Mouse (Mus musculus): ENCODE data around the gene Nedd8. TPM values are rescaled to one million over a fixed set of nuclear protein-coding genes. Genes with fewer than 3 reads are reported as not detected.

Gene Nedd8
- polyA plus RNA-seq, 1 experiment from 2014 or later = 605 TPM

GRCm38 (mm10) chr14:55634874-55635522 is 36.9 kb downstream of the Nedd8 start:
- Histone ChIP-seq H3K36me3 (peaks cover 76% of the 10 kb centered on the region), H3K9ac (replicated peaks) (peak overlapping the region; percentile 80), H3K4me3 (replicated peaks) (peak overlapping the region; percentile 70), H3K4me1 (replicated peaks) (peaks cover 20% of the 10 kb centered on the region), H3K4me2 (replicated peaks) (peak overlapping the region; percentile 95), H3K27me3 (no peaks in the 10 kb centered on the region), H3K27ac (peak overlapping the region; percentile 78), H3K9me3 (no peaks in the 10 kb centered on the region)
- 4% methylated on average over 23 of the region's 23 CpGs for WGBS
- ATAC-seq = peak; percentile 90

GRCm38 (mm10) chr14:55629312-55629711 is 42.6 kb downstream of the Nedd8 start:
- WGBS = 49% methylated on average over 5 of the region's 5 CpGs
- Histone ChIP-seq H3K4me2 (replicated peaks) (no peak overlapping the region), H3K36me3 (peaks cover 99% of the 10 kb centered on the region), H3K9ac (replicated peaks) (no peak overlapping the region), H3K27me3 (no peaks in the 10 kb centered on the region), H3K27ac (no peak overlapping the region), H3K4me3 (replicated peaks) (no peak overlapping the region), H3K4me1 (replicated peaks) (peaks cover 5% of the 10 kb centered on the region), H3K9me3 (no peaks in the 10 kb centered on the region)
- ATAC-seq = no peak

DNA sequence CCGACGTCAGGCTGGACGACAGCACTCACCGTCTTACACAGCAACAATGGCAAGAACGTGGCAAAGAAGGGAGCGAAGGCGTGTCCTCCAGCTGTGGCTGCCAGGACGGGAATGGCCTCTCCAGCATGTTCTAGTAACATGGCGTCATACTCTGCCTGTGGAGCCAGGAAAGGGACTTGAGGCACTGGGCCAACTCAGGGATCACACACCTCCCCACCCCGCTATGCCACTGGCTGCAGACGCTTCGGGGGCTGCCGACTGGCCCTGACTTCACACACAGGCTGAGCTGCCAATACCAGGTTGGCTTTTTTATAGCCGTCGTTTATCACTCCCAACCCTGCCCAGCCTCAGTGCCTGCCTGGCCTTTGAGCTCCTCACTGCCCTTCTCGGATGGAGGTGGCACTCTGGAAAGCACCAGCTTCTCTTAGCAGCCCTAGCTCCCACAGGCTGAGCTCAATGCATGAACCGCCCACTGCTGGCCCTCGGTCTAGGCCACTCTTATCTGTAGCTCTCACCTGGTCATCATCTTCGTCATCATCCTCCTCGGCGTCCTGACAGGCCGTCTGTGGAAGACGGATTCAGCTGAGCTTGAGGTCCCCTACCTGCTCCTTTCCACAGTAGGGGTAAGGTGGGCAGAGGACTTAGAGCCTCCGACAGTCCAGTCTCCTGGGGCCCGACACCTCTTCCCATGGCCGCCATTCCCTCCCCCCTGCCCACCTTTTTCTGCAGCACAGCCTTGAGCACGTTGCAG is 43.7 kb downstream of the Nedd8 start:
- WGBS = 94% methylated on average over 27 of the region's 27 CpGs
- Histone ChIP-seq H3K36me3 (peaks cover 100% of the 10 kb centered on the region), H3K9me3 (no peaks in the 10 kb centered on the region), H3K9ac (replicated peaks) (no peak overlapping the region), H3K4me1 (replicated peaks) (no peaks in the 10 kb centered on the region), H3K27me3 (no peaks in the 10 kb centered on the region), H3K27ac (no peak overlapping the region), H3K4me2 (replicated peaks) (no peak overlapping the region), H3K4me3 (replicated peaks) (no peak overlapping the region)
- ATAC-seq = no peak

DNA sequence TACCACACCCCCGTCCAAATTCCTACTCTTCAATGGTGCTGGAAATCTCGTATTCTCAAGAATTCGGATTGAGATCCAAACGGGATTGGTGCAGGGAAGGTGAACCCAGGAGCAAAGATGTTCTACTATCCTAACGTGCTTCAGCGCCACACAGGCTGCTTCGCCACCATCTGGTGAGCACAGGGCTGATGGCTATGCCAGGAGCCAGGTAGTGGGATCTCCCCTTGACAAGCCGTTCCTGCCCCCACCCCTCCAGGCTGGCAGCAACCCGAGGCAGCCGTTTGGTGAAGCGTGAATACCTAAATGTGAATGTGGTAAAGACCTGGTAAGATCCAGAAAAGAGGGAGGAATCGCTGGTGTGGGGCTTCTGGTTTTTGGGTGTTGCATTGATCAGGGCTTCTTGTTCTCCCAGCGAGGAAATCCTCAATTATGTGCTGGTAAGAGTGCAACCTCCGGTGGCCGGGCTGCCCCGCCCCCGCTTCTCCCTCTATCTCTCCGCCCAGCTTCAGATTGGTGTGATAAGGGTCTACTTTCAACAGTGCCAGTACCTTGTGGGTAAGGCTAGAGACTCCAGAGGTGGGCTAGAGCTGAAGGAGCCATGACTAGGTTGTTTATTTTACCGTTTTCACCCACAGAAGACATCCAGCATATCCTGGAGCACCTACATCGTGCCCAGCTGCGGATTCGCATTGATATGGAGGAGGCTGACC is 53.3 kb downstream of the Nedd8 start:
- Histone ChIP-seq H3K9ac (replicated peaks) (no peak overlapping the region), H3K4me3 (replicated peaks) (peak overlapping the region; percentile 23), H3K4me2 (replicated peaks) (peak overlapping the region; percentile 29), H3K4me1 (replicated peaks) (no peaks in the 10 kb centered on the region), H3K9me3 (no peaks in the 10 kb centered on the region), H3K27ac (no peak overlapping the region), H3K36me3 (peaks cover 7% of the 10 kb centered on the region; the same call in 1 of the 2 replicates), H3K27me3 (no peaks in the 10 kb centered on the region)
- 59% methylated on average over 22 of the region's 22 CpGs for WGBS
- no peak for ATAC-seq

- peak; percentile 75 for ATAC-seq
- no peaks in the 10 kb centered on the region for H3K4me1 ChIP-seq (replicated peaks)
- H3K27me3 ChIP-seq = no peaks in the 10 kb centered on the region
- H3K9ac ChIP-seq (replicated peaks) = no peak within 1 kb of the TSS
- no peaks in the 10 kb centered on the region for H3K9me3 ChIP-seq
- no peak within 1 kb of the TSS for H3K27ac ChIP-seq
- no peaks in the 10 kb centered on the region for H3K36me3 ChIP-seq
- peak within 1 kb of the TSS; percentile 23 for H3K4me3 ChIP-seq (replicated peaks)
- H3K4me2 ChIP-seq (replicated peaks) = peak within 1 kb of the TSS; percentile 29
- 26% methylated on average over 21 of the region's 21 CpGs for WGBS
Measured at GRCm38 (mm10) chr14:55617822-55618221, 54.1 kb downstream of the Nedd8 start, which contains the start of gene Rec8. Gene Rec8 (plus strand): TSS chr14:55618037.

GRCm38 (mm10) chr14:55616844-55617243 is 55.1 kb downstream of the Nedd8 start:
- H3K27ac ChIP-seq = no peak overlapping the region
- no peak for ATAC-seq
- no peaks in the 10 kb centered on the region for H3K4me1 ChIP-seq (replicated peaks)
- no peak overlapping the region for H3K4me2 ChIP-seq (replicated peaks)
- H3K36me3 ChIP-seq = no peaks in the 10 kb centered on the region
- H3K27me3 ChIP-seq = no peaks in the 10 kb centered on the region
- 91% methylated on average over 2 of the region's 2 CpGs for WGBS
- no peak overlapping the region for H3K4me3 ChIP-seq (replicated peaks)
- no peak overlapping the region for H3K9ac ChIP-seq (replicated peaks)
- no peaks in the 10 kb centered on the region for H3K9me3 ChIP-seq

GRCm38 (mm10) chr14:55615876-55616275 is 56.0 kb downstream of the Nedd8 start:
- no peak for ATAC-seq
- 43% methylated on average over 2 of the region's 2 CpGs for WGBS
- Histone ChIP-seq H3K4me2 (replicated peaks) (no peak overlapping the region), H3K27me3 (no peaks in the 10 kb centered on the region), H3K27ac (no peak overlapping the region), H3K4me3 (replicated peaks) (no peak overlapping the region), H3K9ac (replicated peaks) (no peak overlapping the region), H3K4me1 (replicated peaks) (no peaks in the 10 kb centered on the region), H3K9me3 (no peaks in the 10 kb centered on the region), H3K36me3 (peaks cover 1% of the 10 kb centered on the region; the same call in 1 of the 2 replicates)

DNA sequence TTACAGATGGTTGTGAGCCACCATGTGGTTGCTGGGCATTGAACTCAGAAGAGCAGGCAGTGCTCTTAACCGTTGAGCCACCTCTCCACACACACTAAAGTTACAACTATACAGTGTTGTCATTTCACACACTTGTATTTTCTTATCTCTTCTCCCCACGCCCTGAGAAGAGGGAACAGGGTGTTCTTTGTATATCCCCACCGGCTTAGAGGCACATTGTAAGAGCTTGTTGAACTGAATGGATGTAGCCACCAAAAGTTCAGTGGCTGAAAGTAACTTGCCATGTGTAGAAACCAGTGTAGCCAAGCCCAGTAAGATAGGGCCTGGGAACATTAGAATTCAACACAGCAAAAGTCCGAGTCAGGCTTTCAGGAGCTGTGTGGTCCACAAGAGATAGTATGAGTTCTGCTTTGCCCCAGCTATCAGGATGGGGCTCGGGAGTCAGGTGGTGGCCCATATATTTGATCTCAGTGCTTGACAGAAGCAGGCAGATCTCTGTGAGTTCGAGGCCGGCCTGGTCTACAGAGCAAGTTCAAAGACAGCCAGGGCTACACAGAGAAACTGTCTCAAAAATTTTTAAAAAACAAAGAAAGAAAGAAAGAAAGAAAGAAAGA is 57.3 kb downstream of the Nedd8 start:
- H3K36me3 ChIP-seq = peaks cover 12% of the 10 kb centered on the region
- no peak overlapping the region for H3K27ac ChIP-seq
- no peak overlapping the region for H3K4me3 ChIP-seq (replicated peaks)
- H3K4me1 ChIP-seq (replicated peaks) = no peaks in the 10 kb centered on the region
- no peak for ATAC-seq
- no peaks in the 10 kb centered on the region for H3K9me3 ChIP-seq
- WGBS = 82% methylated on average over 7 of the region's 7 CpGs
- H3K9ac ChIP-seq (replicated peaks) = no peak overlapping the region
- H3K27me3 ChIP-seq = no peaks in the 10 kb centered on the region
- no peak overlapping the region for H3K4me2 ChIP-seq (replicated peaks)

GRCm38 (mm10) chr14:55613346-55613745 is 58.6 kb downstream of the Nedd8 start:
- H3K9me3 ChIP-seq = no peaks in the 10 kb centered on the region
- no peak overlapping the region for H3K4me3 ChIP-seq (replicated peaks)

More at GRCm38 (mm10) chr14:55613346-55613745, 58.6 kb downstream of the Nedd8 start:
- no peak overlapping the region for H3K4me2 ChIP-seq (replicated peaks)
- ATAC-seq = no peak
- H3K27me3 ChIP-seq = no peaks in the 10 kb centered on the region
- H3K27ac ChIP-seq = no peak overlapping the region
- peaks cover 25% of the 10 kb centered on the region for H3K36me3 ChIP-seq
- no peak overlapping the region for H3K9ac ChIP-seq (replicated peaks)
- WGBS = 66% methylated on average over 6 of the region's 6 CpGs
- no peaks in the 10 kb centered on the region for H3K4me1 ChIP-seq (replicated peaks)

All from midbrain, embryonic 13.5 days (tissue).